Mouse (Mus musculus): Measurements from ENCODE around the gene Ago1. TPM values are rescaled to one million over a fixed set of nuclear protein-coding genes. Genes with fewer than 3 reads are reported as not detected.
A peak's percentile ranks its signal among the peaks of the same experiment; 100 is the strongest.

Ago1 gene
- total and polyA plus RNA-seq, 3 experiments, result 6.9 to 29.0 (median 10.9) TPM

GRCm38 (mm10) chr4:126465843-126466242 is 2.5 kb downstream of the Ago1 start (continued):
- TF ChIP-seq ETS1 (conservative IDR thresholded peaks at IDR 0.05; ENCODE audit: low read depth, low read length) (peak; percentile 28; the same call in 1 of the 2 replicates), USF1 (IDR thresholded peaks at IDR 0.05; ENCODE audit: low read depth, low read length) (no peak), ZC3H11A (IDR thresholded peaks at IDR 0.05; ENCODE audit: low read depth, low read length) (no peak), ZNF384 (IDR thresholded peaks at IDR 0.05; ENCODE audit: low read depth, low read length) (no peak), MAFK (IDR thresholded peaks at IDR 0.05; ENCODE audit: insufficient replicate concordance, low read length) (no peak), MYC (IDR thresholded peaks at IDR 0.05; ENCODE audit: low read depth, low read length) (no peak), POLR2A (IDR thresholded peaks at IDR 0.05; ENCODE audit: low read depth, low read length) (no peak), NRF1 (IDR thresholded peaks at IDR 0.05; ENCODE audit: low read depth, low read length) (0 out of 2 replicates have a peak, but pooled peaks have one; percentile 13), IRF4 (IDR thresholded peaks at IDR 0.05; ENCODE audit: low read depth, low read length) (peak; percentile 62), JUN (IDR thresholded peaks at IDR 0.05; ENCODE audit: insufficient read depth, low read depth, low read length) (no peak), GABPA (IDR thresholded peaks at IDR 0.05; ENCODE audit: insufficient replicate concordance, low read depth, low read length) (no peak), POLR2AphosphoS2 (IDR thresholded peaks at IDR 0.05; ENCODE audit: low read depth, low read length) (no peak), CHD1 (IDR thresholded peaks at IDR 0.05; ENCODE audit: low read depth, low read length) (no peak), EP300 (IDR thresholded peaks at IDR 0.05; ENCODE audit: low read length) (no peak), USF2 (conservative IDR thresholded peaks at IDR 0.05; ENCODE audit: low read depth, low read length) (no peak), CTCF (conservative IDR thresholded peaks at IDR 0.05 in 1 of 2, IDR thresholded peaks at IDR 0.05 in 1 of 2; ENCODE audit: low read depth in 2 of 2, low read length in 2 of 2) (no peak)

- Histone ChIP-seq H3K4me2 (ENCODE audit: insufficient read depth, low read depth, poor library complexity, severe bottlenecking) (no peak overlapping the region), H3K27me3 (replicated peaks) (no peaks in the 10 kb centered on the region), H3K36me3 (replicated peaks in 1 of 2; ENCODE audit: control insufficient read depth in 1 of 2, insufficient read depth in 1 of 2, low read length in 1 of 2) (peaks cover 11 to 27% of the 10 kb centered on the region in 2 experiments), H3K4me1 (ENCODE audit: control insufficient read depth in 1 of 2, insufficient read depth in 2 of 2) (peaks cover 16 to 50% of the 10 kb centered on the region in 2 experiments; a peak in 3 of 4 replicates), H3K9me3 (replicated peaks; ENCODE audit: low read length) (no peaks in the 10 kb centered on the region), H3K27ac (ENCODE audit: insufficient read depth, low read depth) (no peak overlapping the region), H3K9ac (ENCODE audit: insufficient read depth, low read depth) (no peak overlapping the region), H3K79me2 (replicated peaks; ENCODE audit: control insufficient read depth, extremely low read depth, insufficient read depth, poor library complexity, severe bottlenecking) (peaks cover 18% of the 10 kb centered on the region), H3K4me3 (replicated peaks in 1 of 3; ENCODE audit: low read depth in 2 of 3, low read length in 2 of 3, poor library complexity in 1 of 3) (no peak overlapping the region)
- no peak for DNase-seq (ENCODE audit: extremely low read depth)
- dilution Hi-C loops (cut with MboI; ENCODE audit: extremely low pct_ligation_motif_present, extremely low pct_unique_long_range_greater_than_20kb, low sequenced_read_pairs), result no loop called here
- no peak for TF ChIP-seq ZKSCAN1 (IDR thresholded peaks at IDR 0.05; ENCODE audit: borderline replicate concordance, low read depth, low read length)
- TF ChIP-seq UBTF (IDR thresholded peaks at IDR 0.05; ENCODE audit: low read depth, low read length), result no peak
- no peak for TF ChIP-seq E2F4 (IDR thresholded peaks at IDR 0.05; ENCODE audit: insufficient replicate concordance, low read depth, low read length)
- TF ChIP-seq HCFC1 (IDR thresholded peaks at IDR 0.05; ENCODE audit: low read depth, low read length), result no peak
- no peak for TF ChIP-seq ELF1 (IDR thresholded peaks at IDR 0.05; ENCODE audit: low read depth, low read length)
- no peak for TF ChIP-seq CHD2 (IDR thresholded peaks at IDR 0.05; ENCODE audit: low read length)
- no peak for TF ChIP-seq RAD21 (IDR thresholded peaks at IDR 0.05; ENCODE audit: low read depth, low read length)
- TF ChIP-seq MEF2A (IDR thresholded peaks at IDR 0.05; ENCODE audit: borderline replicate concordance, low read depth, low read length), result no peak
- no peak for TF ChIP-seq PAX5 (IDR thresholded peaks at IDR 0.05; ENCODE audit: low read length)
- no peak for TF ChIP-seq GABPA (IDR thresholded peaks at IDR 0.05; ENCODE audit: insufficient replicate concordance, low read depth, low read length)
- no peak for TF ChIP-seq SMC3 (IDR thresholded peaks at IDR 0.05; ENCODE audit: low read depth, low read length)
- no peak for TF ChIP-seq MAFK (IDR thresholded peaks at IDR 0.05; ENCODE audit: insufficient replicate concordance, low read length)
- no peak for TF ChIP-seq NRF1 (IDR thresholded peaks at IDR 0.05; ENCODE audit: low read depth, low read length)
- no peak for TF ChIP-seq EP300 (IDR thresholded peaks at IDR 0.05; ENCODE audit: low read length)
- no peak for TF ChIP-seq POLR2AphosphoS2 (IDR thresholded peaks at IDR 0.05; ENCODE audit: low read depth, low read length)
- in situ Hi-C loops (cut with MboI; ENCODE audit: low pct_ligation_motif_present, low pct_unique_long_range_greater_than_20kb, low sequenced_read_pairs), result loop anchor here (10.0 kb wide), 1 partner anchor 130 kb away; no protein-coding TSS in a partner anchor
Observed at GRCm38 (mm10) chr4:126464892-126465235, 3.5 kb downstream of the Ago1 start.
